Mouse (Mus musculus) activated CD4-positive, CD25-positive, alpha-beta regulatory T cell (primary cell): ENCODE measurements around the gene Cdh3. TPM values are rescaled to one million over a fixed set of nuclear protein-coding genes. Genes with fewer than 3 reads are reported as not detected.

Experiments
- polyA plus RNA-seq, 2 experiments: library from polyadenylated mRNA; unstranded; fragments of 100-300 nt; shearing (Covaris generic); gene quantifications; one replicate each; pipeline ENCODE4 v1.2.1; 2017

Cdh3 gene
- polyA plus RNA-seq = under 1 TPM in 1 of 2 experiments, not detected in 1; 0.05 TPM

DNA sequence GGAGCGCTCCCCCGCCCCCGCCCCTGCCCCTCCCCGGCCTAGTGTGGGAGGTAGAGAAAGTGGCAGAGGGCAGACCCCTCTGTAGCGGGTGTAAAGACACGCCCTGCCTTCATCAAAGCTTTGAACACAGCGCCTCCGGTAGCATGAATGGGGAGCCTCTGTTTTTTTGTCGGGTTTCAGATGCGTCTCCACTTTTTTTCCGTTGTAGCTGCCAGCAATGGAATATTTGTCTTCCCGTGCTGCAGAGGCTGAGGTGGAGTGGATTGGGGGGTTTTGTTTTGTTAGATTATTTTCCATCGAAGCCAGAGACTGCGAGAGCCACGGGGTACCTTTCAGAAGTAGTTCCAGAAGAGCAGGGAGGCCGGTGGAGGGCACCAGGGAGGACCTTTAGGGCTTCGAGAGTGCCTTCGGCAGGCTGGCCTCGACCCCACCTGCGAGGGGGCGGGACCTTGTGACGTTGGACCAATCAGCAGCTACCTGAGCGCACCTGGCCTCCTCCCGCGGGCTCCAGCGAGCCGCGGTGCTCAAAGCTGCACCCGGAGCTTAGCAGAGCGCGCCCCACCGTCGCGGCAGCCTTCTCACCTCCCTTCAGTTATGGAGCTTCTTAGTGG is at the start of gene Cdh3:
TSS of gene Cdh3 (plus strand) at position 527 of the 611 bp plus-strand sequence.

DNA sequence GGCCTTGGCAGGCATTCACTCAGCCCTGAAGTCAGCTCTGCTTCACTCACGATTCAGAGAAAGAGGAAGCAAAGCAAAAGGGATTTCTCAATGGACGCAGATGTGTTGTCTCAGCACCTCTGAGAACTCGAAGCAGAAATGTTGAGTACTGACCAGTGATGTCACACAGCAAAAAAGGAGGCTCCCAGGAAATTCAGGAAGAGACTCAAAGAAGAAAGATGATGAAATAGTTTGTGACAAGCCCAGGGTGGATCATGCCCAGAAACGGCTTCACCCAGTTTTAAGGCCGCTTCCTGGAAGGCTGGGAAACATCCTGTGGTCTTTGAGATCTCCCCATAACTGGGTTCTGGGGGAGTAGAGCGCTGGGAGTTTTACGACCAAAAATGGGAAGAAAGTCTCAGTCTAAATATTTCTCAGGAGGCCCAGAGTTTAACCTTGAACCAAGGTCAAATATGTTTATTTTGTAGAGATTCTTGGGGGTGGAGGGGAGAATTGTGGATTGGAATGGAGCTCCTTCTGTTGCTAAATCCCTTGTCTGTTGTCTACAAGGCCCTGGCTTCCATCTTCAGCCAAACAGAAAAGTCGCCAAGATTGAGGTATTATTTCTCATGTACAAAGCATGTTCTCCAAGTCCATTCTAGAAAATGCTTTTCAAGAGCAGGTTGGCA is 10.5 kb upstream of the Cdh3 start, which contains the start of gene 6030452D12Rik:
TSS of gene 6030452D12Rik (plus strand) at position 505 of the 668 bp plus-strand sequence.

DNA sequence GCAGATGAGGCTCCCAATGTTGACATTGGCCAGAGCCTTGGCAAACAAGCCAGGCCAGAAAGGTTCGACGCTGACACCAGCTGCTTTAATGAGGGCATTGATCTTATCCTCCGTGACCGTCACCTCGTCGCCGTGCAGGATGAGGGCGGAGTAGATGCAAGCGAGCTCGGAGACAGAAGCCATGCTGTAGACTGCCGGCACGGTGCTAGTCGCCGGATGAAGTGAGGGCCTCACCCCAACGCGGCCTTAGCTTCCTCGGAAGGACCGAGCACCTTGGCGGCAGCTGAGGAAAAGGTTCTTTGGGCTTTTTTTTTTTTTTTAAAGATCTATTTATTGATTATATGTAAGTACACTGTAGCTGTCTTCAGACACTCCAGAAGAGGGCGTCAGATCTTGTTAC is 62.5 kb downstream of the Cdh3 start, which contains the start of gene Gm10073:
TSS of gene Gm10073 (minus strand) at position 294 of the 400 bp plus-strand sequence.

GRCm38 (mm10) chr8:106603131-106603819 is 92.6 kb downstream of the Cdh3 start, which contains the start of gene Cdh1:
Gene Cdh1, plus strand, starts transcription at chr8:106603351.

Other genes starting within 250 kb of the Cdh3 start
- under 1 TPM in 1 of 2 experiments, not detected in 1; 0.08 TPM for gene Smpd3, start 172.9 kb upstream of the Cdh3 start, polyA plus RNA-seq
- 1 to 10 TPM; 3.5 to 7.0 TPM for gene Zfp90, start 95.6 kb upstream of the Cdh3 start, polyA plus RNA-seq
- not detected for gene 6030452D12Rik, start 10.4 kb upstream of the Cdh3 start, polyA plus RNA-seq
- 10 to 100 TPM in 1 of 2 experiments, 1 to 10 TPM in 1; 6.4 to 12.6 TPM for gene Gm10073, start 62.6 kb downstream of the Cdh3 start, polyA plus RNA-seq
- gene Cdh1, start 92.5 kb downstream of the Cdh3 start, polyA plus RNA-seq = 1 to 10 TPM in 1 of 2 experiments, under 1 TPM in 1; 0.52 to 1.3 TPM
- gene Tango6, start 172.2 kb downstream of the Cdh3 start, polyA plus RNA-seq = 1 to 10 TPM; 6.1 to 7.7 TPM